Mouse (Mus musculus): Measurements from ENCODE around the gene Mgat1.

DNA sequence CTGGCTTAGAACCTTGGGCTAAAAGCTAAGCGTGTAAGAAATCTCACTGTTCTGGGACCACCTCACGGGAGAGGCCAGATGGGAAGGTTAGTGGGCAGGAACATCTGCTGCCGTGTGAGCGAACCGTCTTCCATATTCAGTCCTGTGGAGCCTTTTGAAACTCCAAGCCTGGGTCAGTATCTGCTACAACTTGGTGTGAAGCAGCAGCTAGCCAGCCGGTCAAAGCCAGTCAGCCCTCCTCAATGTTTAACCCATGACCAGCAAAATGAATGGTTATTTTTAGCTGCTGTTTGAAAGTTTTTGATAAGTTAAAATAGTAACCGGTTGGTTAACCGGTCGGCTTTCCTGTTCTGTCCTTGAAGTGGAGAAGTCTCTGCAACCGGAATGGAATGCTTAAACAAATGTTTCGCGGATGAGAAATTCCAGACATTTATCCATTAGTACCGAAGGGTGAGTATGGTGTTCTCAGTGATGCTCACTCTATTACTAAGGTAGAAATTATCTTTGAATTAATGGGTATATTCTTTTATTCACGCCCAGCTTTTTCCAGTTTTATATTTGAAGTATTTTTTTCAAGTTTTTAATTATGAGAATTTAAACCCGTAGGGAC, 24.1 kb downstream of the Mgat1 start:
- no peak for TF ChIP-seq CTCF (IDR thresholded peaks at IDR 0.05; ENCODE audit: extremely low read depth, insufficient read depth, insufficient read length, insufficient replicate concordance)
- no peak for TF ChIP-seq POLR2A (IDR thresholded peaks at IDR 0.05; ENCODE audit: low read depth, low read length)
